Mouse (Mus musculus): ENCODE measurements at regions not wholly inside any gene's neighbourhood (a gene's known extent, or its start where the extent isn't known, plus 50 kb on each side); places are given as distances from the start of the nearest gene placed in this dataset.

DNA sequence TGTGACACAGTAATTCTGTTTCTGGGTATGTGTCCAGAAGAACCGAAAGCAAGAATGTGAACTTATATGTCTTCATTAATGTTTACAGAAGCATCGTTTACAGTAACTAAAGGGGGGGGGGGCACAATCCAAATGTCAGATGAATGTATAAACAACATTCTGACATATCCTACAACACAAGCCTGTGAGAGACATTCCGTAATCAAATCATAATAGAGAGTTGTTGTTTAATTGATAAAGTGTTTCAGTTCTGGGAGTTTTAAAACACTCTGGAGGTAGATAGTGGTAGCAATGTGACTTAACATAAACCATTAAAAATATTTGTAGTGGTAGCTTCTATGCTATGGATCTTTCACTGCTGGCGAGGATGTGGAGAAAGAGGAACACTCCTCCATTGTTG is 71.6 kb upstream of the Rnaseh2b start:
- H3K9ac ChIP-seq (replicated peaks; ENCODE audit: low read length): no peak overlapping the region
- ATAC-seq (ENCODE audit: low FRiP score, low TSS enrichment) (no peak), DNase-seq (no peak)
- WGBS: 92% methylated on average over 4 of the region's 4 CpGs
- H3K27me3 ChIP-seq (ENCODE audit: control insufficient read depth, insufficient read depth, low read length): no peaks in the 10 kb centered on the region
- H3K4me2 ChIP-seq (ENCODE audit: low read length): no peak overlapping the region
- H3K4me3 ChIP-seq (replicated peaks; ENCODE audit: low read depth, low read length): no peak overlapping the region
- no peaks in the 10 kb centered on the region for H3K9me3 ChIP-seq (ENCODE audit: control insufficient read depth, low read length)
- no peak overlapping the region for H3K27ac ChIP-seq (replicated peaks; ENCODE audit: low read depth, low read length)
- H3K36me3 ChIP-seq (ENCODE audit: control insufficient read depth, insufficient read depth, low read length): no peaks in the 10 kb centered on the region
- H3K4me1 ChIP-seq (ENCODE audit: control insufficient read depth, insufficient read depth, low read length): no peaks in the 10 kb centered on the region
